Mouse (Mus musculus) erythroblast, embryonic 14.5 days (primary cell): Measurements from ENCODE around the gene Ptprs.

Source experiments
- GATA1 ChIP-seq: IDR thresholded peaks from 2 replicates; pipeline ENCODE4 v1.6.1; 2012; ENCODE audit warnings: low read length, inconsistent platforms, mixed read lengths
- TAL1 ChIP-seq: IDR thresholded peaks from 3 replicates; pipeline ENCODE4 v1.6.1; 2012; ENCODE audit warnings: low read length, inconsistent platforms, mixed read lengths

DNA sequence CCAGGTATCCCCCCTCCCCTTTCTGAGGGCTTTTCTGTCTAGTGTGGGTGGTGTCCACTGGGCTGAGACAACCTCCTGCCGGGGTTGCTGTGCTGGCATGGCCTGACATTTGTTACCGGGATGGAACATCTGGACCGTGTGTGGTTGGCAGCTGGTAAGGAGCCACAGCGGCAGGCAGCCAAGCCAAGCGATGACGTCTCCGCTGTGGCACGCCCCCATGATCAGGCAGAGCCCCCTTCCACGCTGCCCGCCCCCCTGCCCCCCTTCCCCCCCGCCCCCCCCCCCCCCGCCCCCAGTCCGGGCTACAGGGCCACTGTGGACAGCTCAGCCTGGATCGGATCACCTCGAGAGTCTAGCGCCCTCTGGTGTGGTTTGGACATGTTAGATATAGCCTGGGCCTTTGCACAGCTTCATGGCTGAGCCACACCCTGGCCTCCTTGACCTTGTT lies 11.2 kb upstream of the Ptprs start:
- no peak for TF ChIP-seq TAL1
- no peak for TF ChIP-seq GATA1
